Mouse (Mus musculus): ENCODE data around the gene Gm43517.

The Gm43517 gene

GRCm38 (mm10) chr12:49385631-49385990 is 637 bp downstream of the Gm43517 start:
- no peak for DNase-seq (ENCODE audit: low spot score in 2 of 2)

GRCm38 (mm10) chr12:49386081-49386805 is 1.3 kb downstream of the Gm43517 start:
- DNase-seq (ENCODE audit: low spot score in 2 of 2) = no peak

- no peak for DNase-seq (ENCODE audit: low spot score in 2 of 2)
Measured at GRCm38 (mm10) chr12:49387856-49388598, 3.1 kb downstream of the Gm43517 start.

GRCm38 (mm10) chr12:49389666-49390065 is 4.7 kb downstream of the Gm43517 start:
- DNase-seq (ENCODE audit: low spot score in 2 of 2) = no peak

- DNase-seq (ENCODE audit: low spot score in 2 of 2) = no peak
Measured at GRCm38 (mm10) chr12:49390257-49390656, 5.3 kb downstream of the Gm43517 start.

GRCm38 (mm10) chr12:49390926-49391304 is 5.9 kb downstream of the Gm43517 start:
- DNase-seq (ENCODE audit: low spot score in 2 of 2) = no peak

- no peak for DNase-seq (ENCODE audit: low spot score in 2 of 2)
Measured at GRCm38 (mm10) chr12:49391305-49392040, 6.5 kb downstream of the Gm43517 start.

- DNase-seq (ENCODE audit: low spot score in 2 of 2) = no peak
Measured at GRCm38 (mm10) chr12:49392041-49392390, 7.0 kb downstream of the Gm43517 start.

GRCm38 (mm10) chr12:49392876-49393275 is 7.9 kb downstream of the Gm43517 start:
- DNase-seq (ENCODE audit: low spot score in 2 of 2) = no peak

GRCm38 (mm10) chr12:49393639-49394038 is 8.7 kb downstream of the Gm43517 start:
- no peak for DNase-seq (ENCODE audit: low spot score in 2 of 2)

GRCm38 (mm10) chr12:49394181-49394580 is 9.2 kb downstream of the Gm43517 start:
- DNase-seq (ENCODE audit: low spot score in 2 of 2) = no peak

GRCm38 (mm10) chr12:49394836-49395235 is 9.9 kb downstream of the Gm43517 start:
- no peak for DNase-seq (ENCODE audit: low spot score in 2 of 2)

- DNase-seq (ENCODE audit: low spot score in 2 of 2) = no peak
Measured at GRCm38 (mm10) chr12:49395969-49396368, 11.0 kb downstream of the Gm43517 start.

- DNase-seq (ENCODE audit: low spot score in 2 of 2) = no peak
Measured at GRCm38 (mm10) chr12:49396776-49397175, 11.8 kb downstream of the Gm43517 start.

- DNase-seq (ENCODE audit: low spot score in 2 of 2) = no peak
Measured at GRCm38 (mm10) chr12:49397443-49398162, 12.6 kb downstream of the Gm43517 start.

- no peak for DNase-seq (ENCODE audit: low spot score in 2 of 2)
Measured at GRCm38 (mm10) chr12:49398163-49398540, 13.2 kb downstream of the Gm43517 start.

GRCm38 (mm10) chr12:49398636-49399035 is 13.7 kb downstream of the Gm43517 start:
- DNase-seq (ENCODE audit: low spot score in 2 of 2) = no peak

- no peak for DNase-seq (ENCODE audit: low spot score in 2 of 2)
Measured at GRCm38 (mm10) chr12:49399611-49400010, 14.6 kb downstream of the Gm43517 start.

GRCm38 (mm10) chr12:49400036-49400852 is 15.3 kb downstream of the Gm43517 start:
- DNase-seq (ENCODE audit: low spot score in 2 of 2) = no peak

GRCm38 (mm10) chr12:49400853-49401118 is 15.8 kb downstream of the Gm43517 start:
- no peak for DNase-seq (ENCODE audit: low spot score in 2 of 2)

GRCm38 (mm10) chr12:49401119-49401795 is 16.3 kb downstream of the Gm43517 start:
- DNase-seq (ENCODE audit: low spot score in 2 of 2) = no peak

All from spleen, postnatal 4 days (tissue).